Mouse (Mus musculus): ENCODE measurements around the gene Adat2. TPM values are rescaled to one million over a fixed set of nuclear protein-coding genes. Genes with fewer than 3 reads are reported as not detected.

Adat2 gene
- total RNA-seq, 2 experiments from 2014 or later = 8.3 to 9.3 TPM

GRCm38 (mm10) chr10:13593529-13593928 is 40.8 kb downstream of the Adat2 start:
- DNase-seq (ENCODE audit: low spot score in 2 of 2) = no peak

- no peak for DNase-seq (ENCODE audit: low spot score in 2 of 2)
Measured at GRCm38 (mm10) chr10:13596073-13596472, 43.4 kb downstream of the Adat2 start.

GRCm38 (mm10) chr10:13596866-13597265 is 44.2 kb downstream of the Adat2 start:
- no peak for DNase-seq (ENCODE audit: low spot score in 2 of 2)

- DNase-seq (ENCODE audit: low spot score in 2 of 2) = no peak
Measured at GRCm38 (mm10) chr10:13597491-13597890, 44.8 kb downstream of the Adat2 start.

- no peak for DNase-seq (ENCODE audit: low spot score in 2 of 2)
Measured at GRCm38 (mm10) chr10:13600926-13601325, 48.2 kb downstream of the Adat2 start.

Other genes starting within 250 kb of the Adat2 start
- gene Phactr2, start 78.5 kb upstream of the Adat2 start, total RNA-seq (2021) = 10 to 100 TPM; 49.5 to 53.4 TPM
- gene Fuca2, start 53.4 kb upstream of the Adat2 start, total RNA-seq (2021) = 10 to 100 TPM; 24.2 to 38.7 TPM
- 10 to 100 TPM; 35.8 to 44.4 TPM for gene Pex3, start 248 bp downstream of the Adat2 start, total RNA-seq (2021)